Mouse (Mus musculus): ENCODE results near the gene Utp18. TPM values are rescaled to one million over a fixed set of nuclear protein-coding genes. Genes with fewer than 3 reads are reported as not detected.
A peak's percentile ranks its signal among the peaks of the same experiment; 100 is the strongest.
"Not testable (repeated sequence)": the region's sequence is repeated elsewhere in the genome, so short reads cannot be mapped to it uniquely, and the experiment has no call there.

Utp18 gene
- total RNA-seq (2021) = 10 to 100 TPM; 23.7 to 24.9 TPM

DNA sequence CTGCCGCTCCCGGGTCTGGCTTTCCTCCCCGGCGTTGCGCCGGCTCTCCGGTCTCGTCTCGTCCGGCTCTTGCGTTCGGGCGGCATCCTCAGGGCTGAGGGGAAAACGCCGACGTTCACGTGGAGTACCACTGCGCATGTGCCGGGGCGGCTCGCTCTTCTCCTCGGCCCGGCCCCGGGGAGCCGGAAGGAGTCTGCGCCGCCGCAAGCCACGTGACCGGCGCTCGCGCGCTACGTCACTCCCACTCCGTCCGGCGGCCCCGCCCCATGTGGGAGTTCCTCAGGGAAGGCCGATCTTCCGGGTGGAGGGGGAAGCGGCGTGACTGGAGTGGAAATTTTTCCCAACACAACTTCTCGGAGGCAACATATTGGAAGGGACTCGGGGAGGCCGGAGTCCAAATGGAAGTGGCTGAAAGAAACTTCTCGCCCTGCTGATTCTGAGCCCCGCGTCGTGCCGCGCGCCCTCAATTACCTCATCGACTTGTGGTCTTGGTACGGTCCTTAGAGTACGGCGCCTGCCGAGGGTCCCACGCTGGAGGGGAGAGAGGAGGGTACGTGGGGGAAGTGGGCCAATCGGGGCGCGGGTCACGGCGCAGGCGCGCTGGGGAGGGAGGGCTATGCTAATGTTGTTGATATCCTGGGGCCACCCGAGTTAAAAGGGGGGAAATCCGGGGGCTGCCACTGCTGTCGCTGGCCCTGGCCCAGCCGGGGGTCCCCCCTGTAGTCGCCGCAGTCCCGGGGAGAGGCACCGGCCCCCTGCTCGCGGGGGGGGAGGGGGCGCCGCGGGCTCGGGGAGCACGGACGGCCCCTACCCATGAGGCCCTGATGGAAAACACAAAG lies at the start of gene Utp18, which contains the start of gene Mbtd1:
TSS of gene Utp18 (minus strand) at position 195 of the 839 bp plus-strand sequence.
TSS of gene Mbtd1 (plus strand) at position 281 of the 839 bp plus-strand sequence.
- intact Hi-C loops (cut with DNase I) = no loop called here
- peak; percentile 99 for DNase-seq (ENCODE audit: low spot score in 2 of 2)

DNA sequence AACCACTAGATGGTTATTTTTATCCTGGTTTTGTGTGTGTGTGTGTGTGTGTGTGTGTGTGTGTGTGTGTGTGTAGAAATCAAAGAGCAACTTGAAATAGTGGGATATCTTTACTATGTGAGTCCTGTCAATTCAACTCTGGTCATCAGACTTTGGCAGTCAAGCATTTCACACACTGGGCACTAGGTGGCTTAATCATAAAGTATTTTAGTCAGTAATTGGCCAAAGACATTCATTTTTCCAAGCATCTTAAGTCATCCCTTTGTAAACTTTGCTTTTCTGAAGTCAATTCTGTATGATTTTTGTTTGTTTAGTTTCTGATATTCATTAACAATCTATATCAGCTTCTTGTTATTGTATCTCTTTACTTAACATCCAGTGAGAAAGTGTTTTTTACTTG lies 43.5 kb upstream of the Utp18 start:
- no peak for DNase-seq (ENCODE audit: low spot score in 2 of 2)
- intact Hi-C loops (cut with DNase I) = no loop called here

DNA sequence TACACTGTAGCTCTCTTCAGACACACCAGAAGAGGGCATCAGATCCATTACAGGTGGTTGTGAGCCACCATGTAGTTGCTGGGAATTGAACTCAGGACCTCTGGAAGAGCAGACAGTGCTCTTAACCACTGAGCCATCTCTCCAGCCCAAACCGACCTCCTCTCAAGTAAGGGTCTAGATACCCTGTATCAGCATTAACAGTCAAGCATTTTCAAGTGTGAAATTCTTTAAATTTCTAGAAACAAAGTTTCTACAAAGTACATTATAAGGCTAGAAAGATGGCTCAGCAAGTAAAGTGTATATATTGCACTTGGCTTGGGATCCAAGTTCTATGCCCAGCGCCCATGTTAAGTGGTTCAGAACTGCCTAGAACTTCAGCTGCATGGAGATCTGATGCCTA lies 29.5 kb upstream of the Utp18 start:
- DNase-seq (ENCODE audit: low spot score in 2 of 2); intact Hi-C loops (cut with DNase I): not testable (repeated sequence)

DNA sequence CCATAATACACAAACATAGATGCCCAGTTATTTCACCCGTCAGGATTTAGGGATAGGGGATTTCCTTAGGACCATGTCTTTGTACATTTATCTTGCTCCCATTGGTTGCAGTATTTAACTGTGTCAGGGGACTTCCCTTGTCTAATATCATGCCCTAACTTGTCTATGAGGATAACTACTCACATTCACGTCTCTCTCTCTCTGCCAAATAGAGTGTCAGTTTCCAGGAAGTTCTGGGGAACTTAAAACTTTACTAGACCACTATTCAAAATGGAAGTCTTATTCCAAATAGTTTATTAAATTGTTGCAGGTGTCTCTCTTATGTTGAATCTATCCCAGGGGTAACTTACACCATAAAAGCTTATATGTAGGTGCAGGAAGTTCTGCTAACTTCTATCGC lies 26.0 kb upstream of the Utp18 start:
- no peak for DNase-seq (ENCODE audit: low spot score in 2 of 2)
- intact Hi-C loops (cut with DNase I) = no loop called here

DNA sequence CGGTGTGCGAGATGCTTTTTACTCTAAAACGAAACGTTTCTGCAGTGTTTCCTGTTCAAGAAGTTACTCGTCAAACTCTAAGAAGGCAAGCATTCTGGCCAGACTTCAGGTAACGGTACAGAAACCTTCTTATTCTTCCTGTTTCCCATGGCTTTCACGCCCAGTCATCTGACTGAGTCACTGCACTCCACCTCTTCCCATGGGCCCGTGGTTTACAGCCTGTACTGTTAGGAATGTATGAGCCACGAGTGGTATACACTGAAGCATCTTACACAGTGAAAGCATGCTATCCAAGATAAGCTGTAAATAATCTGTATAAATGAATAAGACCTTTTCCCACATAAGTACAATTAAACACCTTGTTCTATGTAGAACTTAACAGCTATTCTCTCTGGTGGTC lies 23.3 kb upstream of the Utp18 start:
- intact Hi-C loops (cut with DNase I) = no loop called here
- no peak for DNase-seq (ENCODE audit: low spot score in 2 of 2)

DNA sequence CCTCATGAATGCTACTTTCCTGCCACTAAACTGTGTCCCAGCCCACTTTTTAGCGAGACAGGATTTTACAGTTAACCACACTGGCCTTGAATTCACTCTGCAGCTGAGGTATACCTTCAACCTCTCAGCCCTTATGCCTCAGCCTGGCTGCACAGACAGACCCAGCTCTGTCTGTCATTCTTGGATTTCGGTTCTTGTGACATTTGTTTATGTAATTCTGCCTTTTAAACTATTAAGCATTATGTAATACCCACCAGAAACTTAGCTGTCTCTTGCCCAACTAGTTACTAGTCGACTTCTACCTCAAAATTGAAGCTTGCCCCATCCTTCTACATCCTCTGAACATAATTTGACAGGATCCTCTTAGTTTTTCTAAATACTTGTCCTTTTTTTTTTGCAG lies 22.3 kb upstream of the Utp18 start:
- DNase-seq (ENCODE audit: low spot score in 2 of 2) = no peak
- intact Hi-C loops (cut with DNase I) = no loop called here

DNA sequence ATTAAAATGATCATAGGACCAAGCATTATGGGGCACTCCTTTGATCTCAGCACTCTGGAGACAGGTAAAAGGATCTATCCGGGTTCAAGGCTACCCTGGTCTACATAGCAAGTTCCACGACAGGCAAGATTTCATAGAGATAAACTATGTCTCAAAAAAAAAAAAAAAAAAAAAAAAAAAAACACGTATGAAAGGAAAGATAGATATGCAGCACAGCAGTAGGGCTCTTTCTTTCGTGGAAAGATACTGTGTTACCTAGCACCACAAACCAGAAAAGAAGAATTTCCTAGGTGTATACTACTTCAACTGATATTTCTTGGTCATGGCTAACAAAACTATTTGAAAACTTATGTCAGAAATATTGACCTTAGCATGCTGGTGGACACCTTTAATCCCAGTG lies 21.3 kb upstream of the Utp18 start:
- no peak for DNase-seq (ENCODE audit: low spot score in 2 of 2)
- intact Hi-C loops (cut with DNase I) = no loop called here

DNA sequence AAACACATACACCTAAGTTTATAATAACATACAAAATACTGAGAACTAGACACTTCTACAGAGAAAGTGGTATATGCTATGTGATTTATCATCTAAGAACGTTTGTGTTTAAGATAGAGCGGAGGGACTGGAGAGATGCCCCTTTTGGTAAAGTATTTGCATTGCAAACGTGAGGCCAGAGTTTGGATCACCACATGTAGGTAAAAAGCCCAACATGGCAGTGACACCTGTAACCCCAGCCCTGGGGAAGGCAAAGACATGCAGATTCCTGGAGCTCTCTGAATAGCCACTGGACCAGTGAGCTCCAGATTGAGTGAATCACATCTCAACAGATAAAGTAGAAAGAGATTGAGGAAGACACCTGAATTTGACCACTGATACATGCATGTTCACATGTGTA lies 12.2 kb upstream of the Utp18 start:
- intact Hi-C loops (cut with DNase I) = no loop called here
- DNase-seq (ENCODE audit: low spot score in 2 of 2) = no peak

DNA sequence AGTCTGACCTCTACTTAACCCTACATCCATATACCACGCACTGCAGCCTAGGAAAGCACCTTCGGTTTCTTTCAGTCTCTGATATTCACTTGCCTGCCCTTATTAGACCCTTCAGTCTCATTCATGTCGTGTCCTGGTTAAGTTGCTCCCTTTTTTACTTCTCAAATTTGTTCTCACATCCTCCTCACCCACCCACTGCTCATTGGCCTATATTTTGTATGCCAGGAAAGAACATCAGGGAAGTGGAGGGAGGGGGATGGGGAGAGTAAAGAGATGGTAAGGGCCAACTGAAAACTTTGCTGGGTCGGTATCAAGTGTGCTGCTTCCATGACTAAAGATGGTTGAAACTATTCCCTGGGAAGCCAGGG lies 1.5 kb upstream of the Utp18 start:
- intact Hi-C loops (cut with DNase I) = no loop called here
- peak in 1 of 2 experiments; percentile 47 for DNase-seq (ENCODE audit: low spot score in 2 of 2)

DNA sequence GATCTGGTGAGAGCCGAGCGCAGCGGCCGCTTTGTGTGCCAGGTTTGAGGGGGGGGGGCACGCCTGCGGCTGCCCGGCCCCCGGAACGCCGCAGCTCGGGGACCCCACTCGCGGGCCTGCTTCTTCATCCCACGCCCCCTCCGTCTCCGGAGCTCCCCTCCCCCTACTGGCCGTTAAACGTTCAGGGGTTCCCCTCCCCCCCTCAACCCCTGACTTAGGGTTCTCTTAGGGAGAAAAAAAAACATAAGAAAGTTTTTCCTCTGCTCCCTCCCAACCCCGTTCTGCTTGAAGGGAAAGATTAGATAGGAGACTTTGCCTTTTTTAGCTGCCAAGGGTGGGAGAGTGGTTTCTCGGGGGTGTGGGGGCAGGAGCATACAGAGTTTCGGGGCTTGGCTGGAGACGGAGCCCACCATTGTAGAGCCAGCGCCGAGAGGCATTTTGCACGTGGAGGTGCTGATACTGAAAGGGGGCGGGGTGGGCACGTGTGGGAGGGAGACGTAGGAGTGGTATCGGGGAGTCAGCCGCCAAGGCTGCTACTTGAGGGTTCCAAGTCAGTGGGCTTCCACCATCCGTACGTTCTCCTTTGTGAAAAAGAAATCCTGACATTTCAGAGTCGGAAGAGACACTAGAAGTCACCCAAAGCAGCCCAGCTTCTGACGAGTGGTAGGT lies 979 bp upstream of the Utp18 start:
- DNase-seq (ENCODE audit: low spot score in 2 of 2) = peak in 1 of 2 experiments; percentile 10
- intact Hi-C loops (cut with DNase I) = no loop called here

DNA sequence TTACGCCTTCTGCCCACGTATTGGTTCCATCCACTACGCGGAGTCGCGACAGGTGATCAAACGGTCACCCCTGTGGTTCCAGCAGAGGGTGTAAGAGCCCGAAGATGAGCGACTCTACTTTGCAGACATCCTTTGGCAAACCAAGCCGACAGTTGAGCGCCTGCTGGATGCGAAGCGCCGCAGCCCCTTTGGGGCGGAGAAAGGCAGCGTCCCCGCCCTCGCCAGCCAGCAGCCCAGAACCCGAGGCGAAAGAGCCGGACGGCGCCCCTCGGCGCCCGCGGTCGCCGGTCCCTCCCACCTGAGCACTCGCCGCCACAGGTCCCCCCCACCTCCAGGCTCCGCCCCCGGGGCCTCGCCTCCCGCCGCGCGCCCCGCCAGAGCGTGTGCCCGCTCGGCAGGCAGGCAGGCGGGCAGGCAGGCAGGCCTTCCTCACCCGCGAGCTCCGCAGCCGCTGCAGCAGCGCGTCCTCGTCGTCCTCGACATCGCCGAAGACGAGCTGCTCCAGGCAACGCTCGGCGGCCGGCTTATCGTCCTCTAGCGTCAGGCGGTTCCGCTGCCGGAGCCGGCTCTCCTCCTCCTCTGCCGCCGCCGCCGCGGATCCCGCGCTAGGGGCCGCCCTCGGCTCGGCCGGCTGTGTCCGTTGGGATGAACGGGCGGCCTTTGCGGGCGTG lies 530 bp downstream of the Utp18 start:
- intact Hi-C loops (cut with DNase I) = no loop called here
- DNase-seq (ENCODE audit: low spot score in 2 of 2) = peak; percentile 50 to 54

DNA sequence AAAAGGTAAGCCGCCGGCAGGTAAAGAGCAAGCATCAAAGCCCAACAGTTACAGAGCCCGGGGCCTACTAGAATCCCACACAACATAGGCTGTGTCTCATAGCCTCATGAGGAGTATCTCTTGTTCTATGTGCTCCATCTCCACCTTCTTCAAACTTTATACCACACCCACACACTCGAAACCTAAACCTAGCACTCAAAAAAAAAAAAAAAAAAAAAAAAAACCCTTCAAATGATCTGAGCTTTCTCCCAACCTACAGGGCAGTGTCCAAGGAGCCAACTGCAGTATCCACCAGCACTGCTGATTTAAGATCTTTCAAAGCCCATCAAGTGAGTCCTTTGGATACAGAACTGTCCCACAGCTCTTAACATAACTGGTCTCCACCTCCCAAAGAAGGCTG lies 1.5 kb downstream of the Utp18 start:
- intact Hi-C loops (cut with DNase I) = no loop called here
- DNase-seq (ENCODE audit: low spot score in 2 of 2) = no peak

DNA sequence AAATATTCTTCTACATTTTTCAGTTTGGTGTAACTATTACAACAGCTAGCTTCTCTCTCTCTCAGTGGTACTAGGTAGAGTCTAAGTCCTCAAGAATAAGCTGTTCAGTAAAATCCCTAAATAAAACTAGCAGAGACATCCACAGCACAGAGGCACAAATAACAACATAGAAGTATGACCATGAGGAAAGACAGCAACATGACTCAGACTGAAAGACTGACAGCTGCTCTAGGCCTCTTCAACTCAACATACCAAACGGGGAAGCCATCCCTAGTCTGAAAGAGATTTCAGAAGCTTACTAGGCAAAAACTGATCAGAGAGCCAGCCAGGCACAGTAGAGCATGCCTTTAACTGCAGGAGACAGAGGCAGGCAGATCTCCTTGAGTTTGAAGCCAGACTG lies 22.9 kb downstream of the Utp18 start:
- DNase-seq (ENCODE audit: low spot score in 2 of 2) = no peak
- intact Hi-C loops (cut with DNase I) = no loop called here

DNA sequence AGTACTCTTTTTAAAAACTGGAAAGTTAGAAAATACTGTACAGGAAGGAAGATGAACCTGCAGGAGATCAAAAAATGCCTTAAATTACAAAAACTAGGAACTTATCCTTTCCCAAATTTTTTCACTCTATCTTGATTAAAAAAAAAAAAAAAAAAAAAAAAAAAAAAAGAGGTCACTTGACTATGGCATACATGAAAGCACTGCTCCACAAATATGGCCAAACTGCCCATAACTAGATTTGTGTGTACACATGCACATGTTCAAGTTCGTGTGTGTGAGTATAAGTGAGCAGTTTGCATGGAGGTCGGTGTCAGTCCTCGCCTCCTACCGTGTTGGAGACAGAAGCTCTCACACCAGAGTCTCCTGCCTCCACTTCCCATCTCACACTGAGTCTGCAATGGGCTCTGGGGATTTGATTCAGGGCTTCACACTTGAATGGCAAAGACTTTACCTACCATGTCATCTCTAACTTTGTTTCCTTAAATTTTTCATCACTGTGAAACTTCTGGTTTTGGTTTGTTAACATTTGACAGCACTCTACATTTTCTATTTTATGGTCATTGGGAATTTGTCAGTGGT lies 23.4 kb downstream of the Utp18 start:
- DNase-seq (ENCODE audit: low spot score in 2 of 2) = no peak
- intact Hi-C loops (cut with DNase I) = no loop called here

DNA sequence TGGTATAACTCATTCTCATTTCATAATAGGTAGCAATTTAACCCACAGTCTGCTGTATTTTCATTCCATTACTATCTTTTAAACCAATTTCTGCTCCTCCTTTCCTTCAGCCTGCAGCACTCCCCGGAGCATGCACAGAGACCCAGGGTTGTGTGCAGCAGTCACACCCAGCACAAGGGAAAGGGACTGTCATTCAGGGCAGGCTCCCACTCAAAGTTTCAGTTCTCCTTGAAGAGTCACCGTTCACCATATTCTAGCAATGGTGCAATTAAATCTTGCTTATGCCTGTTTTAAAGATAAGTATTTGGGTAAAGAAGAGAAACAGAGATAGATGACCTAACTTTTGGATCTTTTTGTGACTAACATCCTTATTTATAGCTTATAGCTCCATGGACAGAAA lies 24.4 kb downstream of the Utp18 start:
- no peak for DNase-seq (ENCODE audit: low spot score in 2 of 2)
- intact Hi-C loops (cut with DNase I) = no loop called here

DNA sequence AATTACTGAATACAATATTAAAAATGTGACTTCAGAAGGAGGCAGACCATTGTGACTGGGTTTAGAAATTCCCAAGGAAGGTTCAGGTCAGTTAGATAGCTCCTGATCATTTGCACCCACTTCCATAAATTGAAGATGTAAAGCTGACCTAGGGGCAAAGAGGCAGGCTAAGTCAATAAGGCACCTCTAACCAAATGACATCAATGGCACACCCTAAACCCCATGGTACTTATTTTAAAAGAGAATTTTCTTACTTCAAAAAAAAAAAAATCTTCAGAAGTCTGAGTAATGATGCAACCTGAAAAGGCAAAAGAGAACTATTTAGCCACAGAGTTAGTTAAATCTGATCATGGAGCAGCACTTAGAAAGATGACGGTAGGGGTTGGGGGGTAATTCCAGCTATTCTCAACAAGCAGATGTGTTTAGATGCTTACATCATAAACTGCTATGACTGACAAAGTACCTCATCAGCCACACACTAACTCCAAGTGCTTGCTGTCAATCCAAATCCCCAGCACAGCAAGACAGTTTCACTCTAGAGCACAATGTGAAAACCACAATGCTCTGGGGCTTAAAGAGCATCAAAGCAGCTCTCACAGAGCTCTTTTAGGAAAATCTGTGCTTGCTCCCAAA lies 24.9 kb downstream of the Utp18 start:
- no peak for DNase-seq (ENCODE audit: low spot score in 2 of 2)
- intact Hi-C loops (cut with DNase I) = no loop called here

DNA sequence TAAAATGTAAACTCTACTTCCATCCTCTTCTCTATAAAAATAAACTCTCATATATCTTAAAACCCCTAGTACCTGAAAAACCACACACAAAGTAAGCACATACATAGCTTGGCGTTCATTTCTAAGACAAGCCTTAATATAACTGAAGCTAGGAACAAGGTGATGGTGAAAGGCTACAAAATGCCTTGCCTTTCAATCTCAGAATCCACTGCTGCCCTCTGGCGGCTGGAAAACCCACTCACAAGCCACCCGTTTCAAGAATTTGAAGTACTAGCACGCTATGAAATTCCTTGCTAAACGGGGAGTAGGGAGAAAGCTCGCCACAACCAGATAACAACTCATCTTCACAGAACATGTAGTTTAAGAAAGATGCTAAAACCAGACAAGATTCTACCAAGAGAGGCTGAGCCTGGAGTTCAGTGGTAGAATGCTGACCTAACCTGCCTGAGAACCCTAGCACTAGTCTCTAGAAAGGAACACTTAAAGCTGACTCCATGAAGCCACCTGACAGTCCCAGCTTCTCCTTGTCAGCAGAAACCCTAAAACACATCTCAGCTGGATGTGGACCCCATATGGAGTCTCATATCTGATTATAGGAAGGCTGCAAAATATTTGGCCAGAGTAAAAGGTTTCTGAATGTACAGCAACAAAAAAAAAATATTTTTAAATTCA lies 29.1 kb downstream of the Utp18 start:
- intact Hi-C loops (cut with DNase I) = loop anchor here (5.0 kb wide), 1 partner anchor 304 kb away; no protein-coding TSS in a partner anchor
- peak; percentile 83 to 94 for DNase-seq (ENCODE audit: low spot score in 2 of 2)

DNA sequence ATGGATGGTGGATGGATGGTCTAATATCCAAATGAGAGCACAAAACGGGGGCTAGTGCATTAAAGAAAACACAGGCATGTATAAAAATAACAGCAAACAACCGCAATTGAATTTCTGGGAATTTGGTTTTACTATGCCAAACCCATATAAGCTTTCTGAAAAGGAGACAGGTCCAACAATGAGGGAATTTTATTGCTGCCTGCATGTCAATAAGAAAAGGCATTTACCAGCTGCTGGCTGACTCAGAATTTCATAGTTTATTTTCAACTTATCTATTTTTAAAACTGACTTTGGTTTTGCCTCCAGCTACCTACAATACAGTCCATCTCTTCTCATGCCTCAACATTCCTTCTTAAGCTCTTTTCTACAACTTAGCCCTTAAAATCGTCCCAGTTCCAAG lies 33.0 kb downstream of the Utp18 start:
- intact Hi-C loops (cut with DNase I) = no loop called here
- peak in 1 of 2 experiments; percentile 56 for DNase-seq (ENCODE audit: low spot score in 2 of 2)

DNA sequence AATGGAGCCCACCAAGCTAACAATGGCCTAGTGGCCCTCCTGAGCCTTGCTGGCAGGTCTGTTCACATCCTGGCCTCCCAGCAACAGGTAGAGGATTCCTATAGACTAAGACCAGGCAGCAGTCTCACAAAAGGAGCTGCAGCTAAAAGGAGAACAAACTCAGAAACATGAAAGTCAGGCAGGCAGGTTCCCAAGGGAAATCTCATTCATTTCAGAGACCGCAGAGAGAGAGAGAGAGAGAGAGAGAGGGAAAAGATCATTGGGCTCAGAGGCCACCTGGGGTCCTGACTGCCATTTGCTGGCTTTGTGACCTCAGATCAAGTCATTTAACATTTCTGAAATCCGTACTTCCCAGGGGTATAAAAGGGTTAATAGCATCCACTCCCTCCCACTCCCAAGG lies 38.2 kb downstream of the Utp18 start:
- DNase-seq (ENCODE audit: low spot score in 2 of 2) = no peak
- intact Hi-C loops (cut with DNase I) = no loop called here
